Mouse (Mus musculus): ENCODE results near the gene Trappc3l. TPM values are rescaled to one million over a fixed set of nuclear protein-coding genes. Genes with fewer than 3 reads are reported as not detected.

The Trappc3l gene
- polyA plus RNA-seq, 1 experiment from 2014 or later, result not detected

- Histone ChIP-seq H3K4me1 (replicated peaks) (no peaks in the 10 kb centered on the region), H3K9ac (no peak overlapping the region), H3K36me3 (no peaks in the 10 kb centered on the region), H3K9me3 (no peaks in the 10 kb centered on the region), H3K27me3 (no peaks in the 10 kb centered on the region), H3K4me2 (no peak overlapping the region), H3K4me3 (no peak overlapping the region), H3K27ac (replicated peaks) (no peak overlapping the region)
- 50% methylated on average over 3 of the region's 3 CpGs for WGBS
- no peak for ATAC-seq (ENCODE audit: low FRiP score, low read depth)
Measured at GRCm38 (mm10) chr10:34066591-34066990, 29.2 kb downstream of the Trappc3l start.

GRCm38 (mm10) chr10:34069606-34070005 lies 32.2 kb downstream of the Trappc3l start:
- no peak overlapping the region for H3K4me3 ChIP-seq
- no peak overlapping the region for H3K4me2 ChIP-seq
- no peak overlapping the region for H3K27ac ChIP-seq (replicated peaks)
- no peaks in the 10 kb centered on the region for H3K9me3 ChIP-seq
- 85% methylated on average over 1 of the region's 1 CpGs for WGBS
- no peaks in the 10 kb centered on the region for H3K27me3 ChIP-seq
- H3K9ac ChIP-seq, result no peak overlapping the region
- H3K4me1 ChIP-seq (replicated peaks), result no peaks in the 10 kb centered on the region
- H3K36me3 ChIP-seq, result no peaks in the 10 kb centered on the region
- no peak for ATAC-seq (ENCODE audit: low FRiP score, low read depth)

- Histone ChIP-seq H3K27me3 (no peaks in the 10 kb centered on the region), H3K36me3 (no peaks in the 10 kb centered on the region), H3K27ac (replicated peaks) (no peak overlapping the region), H3K9ac (no peak overlapping the region), H3K9me3 (no peaks in the 10 kb centered on the region), H3K4me2 (no peak overlapping the region), H3K4me1 (replicated peaks) (no peaks in the 10 kb centered on the region), H3K4me3 (no peak overlapping the region)
- 65% methylated on average over 5 of the region's 5 CpGs for WGBS
- no peak for ATAC-seq (ENCODE audit: low FRiP score, low read depth)
Measured at GRCm38 (mm10) chr10:34070999-34071492, 33.6 kb downstream of the Trappc3l start.

- 75% methylated on average over 2 of the region's 2 CpGs for WGBS
- Histone ChIP-seq H3K4me2 (no peak overlapping the region), H3K9ac (no peak overlapping the region), H3K27ac (replicated peaks) (no peak overlapping the region), H3K9me3 (no peaks in the 10 kb centered on the region), H3K36me3 (no peaks in the 10 kb centered on the region), H3K27me3 (no peaks in the 10 kb centered on the region), H3K4me3 (no peak overlapping the region), H3K4me1 (replicated peaks) (no peaks in the 10 kb centered on the region)
- no peak for ATAC-seq (ENCODE audit: low FRiP score, low read depth)
Measured at GRCm38 (mm10) chr10:34071650-34072049, 34.3 kb downstream of the Trappc3l start.

- no peaks in the 10 kb centered on the region for H3K9me3 ChIP-seq
- no peak overlapping the region for H3K9ac ChIP-seq
- H3K4me1 ChIP-seq (replicated peaks), result no peaks in the 10 kb centered on the region
- no peaks in the 10 kb centered on the region for H3K27me3 ChIP-seq
- no peak overlapping the region for H3K4me3 ChIP-seq
- no peaks in the 10 kb centered on the region for H3K36me3 ChIP-seq
- H3K27ac ChIP-seq (replicated peaks), result no peak overlapping the region
- no peak overlapping the region for H3K4me2 ChIP-seq
- ATAC-seq (ENCODE audit: low FRiP score, low read depth), result no peak
- 86% methylated on average over 5 of the region's 5 CpGs for WGBS
Measured at GRCm38 (mm10) chr10:34074522-34075200, 37.3 kb downstream of the Trappc3l start.

- H3K4me1 ChIP-seq (replicated peaks), result no peaks in the 10 kb centered on the region
- H3K36me3 ChIP-seq, result no peaks in the 10 kb centered on the region
- H3K4me3 ChIP-seq, result no peak overlapping the region
- no peak overlapping the region for H3K4me2 ChIP-seq
- no peak overlapping the region for H3K9ac ChIP-seq
- H3K27ac ChIP-seq (replicated peaks), result no peak overlapping the region
- ATAC-seq (ENCODE audit: low FRiP score, low read depth), result no peak
- H3K27me3 ChIP-seq, result no peaks in the 10 kb centered on the region
- WGBS, result 91% methylated on average over 1 of the region's 1 CpGs
- no peaks in the 10 kb centered on the region for H3K9me3 ChIP-seq
Measured at GRCm38 (mm10) chr10:34086514-34086913, 49.1 kb downstream of the Trappc3l start.

GRCm38 (mm10) chr10:34088515-34088914 lies 51.1 kb downstream of the Trappc3l start:
- no peaks in the 10 kb centered on the region for H3K4me1 ChIP-seq (replicated peaks)
- no peak for ATAC-seq (ENCODE audit: low FRiP score, low read depth)
- H3K27me3 ChIP-seq, result no peaks in the 10 kb centered on the region
- no peak overlapping the region for H3K9ac ChIP-seq
- H3K4me3 ChIP-seq, result no peak overlapping the region
- H3K9me3 ChIP-seq, result no peaks in the 10 kb centered on the region
- H3K27ac ChIP-seq (replicated peaks), result no peak overlapping the region
- H3K36me3 ChIP-seq, result no peaks in the 10 kb centered on the region
- WGBS, result 87% methylated on average over 2 of the region's 2 CpGs
- H3K4me2 ChIP-seq, result no peak overlapping the region

- H3K9me3 ChIP-seq, result no peaks in the 10 kb centered on the region
- no peak overlapping the region for H3K27ac ChIP-seq (replicated peaks)
- no peak overlapping the region for H3K4me2 ChIP-seq
- ATAC-seq (ENCODE audit: low FRiP score, low read depth), result no peak
- no peak overlapping the region for H3K9ac ChIP-seq
- 80% methylated on average over 3 of the region's 3 CpGs for WGBS
- no peaks in the 10 kb centered on the region for H3K4me1 ChIP-seq (replicated peaks)
- no peaks in the 10 kb centered on the region for H3K36me3 ChIP-seq
- no peaks in the 10 kb centered on the region for H3K27me3 ChIP-seq
- no peak overlapping the region for H3K4me3 ChIP-seq
Measured at GRCm38 (mm10) chr10:34089517-34089916, 52.1 kb downstream of the Trappc3l start.

- H3K4me3 ChIP-seq, result no peak overlapping the region
- no peak overlapping the region for H3K4me2 ChIP-seq
- no peak for ATAC-seq (ENCODE audit: low FRiP score, low read depth)
- WGBS, result 96% methylated on average over 1 of the region's 1 CpGs
- no peaks in the 10 kb centered on the region for H3K9me3 ChIP-seq
- no peak overlapping the region for H3K27ac ChIP-seq (replicated peaks)
- H3K4me1 ChIP-seq (replicated peaks), result no peaks in the 10 kb centered on the region
- H3K9ac ChIP-seq, result no peak overlapping the region
- H3K27me3 ChIP-seq, result no peaks in the 10 kb centered on the region
- H3K36me3 ChIP-seq, result no peaks in the 10 kb centered on the region
Measured at GRCm38 (mm10) chr10:34090481-34090880, 53.1 kb downstream of the Trappc3l start.

GRCm38 (mm10) chr10:34091888-34092287 lies 54.5 kb downstream of the Trappc3l start:
- no peak overlapping the region for H3K9ac ChIP-seq
- no peak overlapping the region for H3K4me3 ChIP-seq
- H3K36me3 ChIP-seq, result no peaks in the 10 kb centered on the region
- H3K27ac ChIP-seq (replicated peaks), result no peak overlapping the region
- H3K4me1 ChIP-seq (replicated peaks), result no peaks in the 10 kb centered on the region
- no peaks in the 10 kb centered on the region for H3K27me3 ChIP-seq
- no peaks in the 10 kb centered on the region for H3K9me3 ChIP-seq
- ATAC-seq (ENCODE audit: low FRiP score, low read depth), result no peak
- H3K4me2 ChIP-seq, result no peak overlapping the region
- 63% methylated on average over 5 of the region's 5 CpGs for WGBS

GRCm38 (mm10) chr10:34095147-34095546 lies 57.8 kb downstream of the Trappc3l start:
- WGBS, result 69% methylated on average over 2 of the region's 2 CpGs
- H3K9me3 ChIP-seq, result no peaks in the 10 kb centered on the region
- no peak overlapping the region for H3K9ac ChIP-seq
- no peaks in the 10 kb centered on the region for H3K27me3 ChIP-seq
- no peak overlapping the region for H3K4me3 ChIP-seq
- no peaks in the 10 kb centered on the region for H3K4me1 ChIP-seq (replicated peaks)
- no peak overlapping the region for H3K4me2 ChIP-seq
- H3K27ac ChIP-seq (replicated peaks), result no peak overlapping the region
- no peak for ATAC-seq (ENCODE audit: low FRiP score, low read depth)
- no peaks in the 10 kb centered on the region for H3K36me3 ChIP-seq

GRCm38 (mm10) chr10:34095964-34096363 lies 58.6 kb downstream of the Trappc3l start:
- Histone ChIP-seq H3K9me3 (no peaks in the 10 kb centered on the region), H3K4me1 (replicated peaks) (no peaks in the 10 kb centered on the region), H3K9ac (no peak overlapping the region), H3K4me2 (peak overlapping the region; percentile 45), H3K27me3 (no peaks in the 10 kb centered on the region), H3K36me3 (no peaks in the 10 kb centered on the region), H3K4me3 (peak overlapping the region; percentile 21), H3K27ac (replicated peaks) (no peak overlapping the region)
- 61% methylated on average over 12 of the region's 12 CpGs for WGBS
- 0 out of 2 replicates have a peak, but pooled peaks have one; percentile 27 for ATAC-seq (ENCODE audit: low FRiP score, low read depth)

GRCm38 (mm10) chr10:34096418-34096883 lies 59.1 kb downstream of the Trappc3l start, which contains the start of gene Calhm5:
TSS of gene Calhm5 (minus strand) at chr10:34096519.
- Histone ChIP-seq H3K4me1 (replicated peaks) (no peaks in the 10 kb centered on the region), H3K4me3 (peak within 1 kb of the TSS; percentile 21), H3K4me2 (peak within 1 kb of the TSS; percentile 45), H3K9me3 (no peaks in the 10 kb centered on the region), H3K9ac (no peak within 1 kb of the TSS), H3K27ac (replicated peaks) (no peak within 1 kb of the TSS), H3K36me3 (no peaks in the 10 kb centered on the region), H3K27me3 (no peaks in the 10 kb centered on the region)
- ATAC-seq (ENCODE audit: low FRiP score, low read depth), result peak; percentile 73; the same call in 1 of the 2 replicates
- 30% methylated on average over 9 of the region's 9 CpGs for WGBS
